ENCODE assay signal across 9 mouse cellular contexts in the genomic region with DNA sequence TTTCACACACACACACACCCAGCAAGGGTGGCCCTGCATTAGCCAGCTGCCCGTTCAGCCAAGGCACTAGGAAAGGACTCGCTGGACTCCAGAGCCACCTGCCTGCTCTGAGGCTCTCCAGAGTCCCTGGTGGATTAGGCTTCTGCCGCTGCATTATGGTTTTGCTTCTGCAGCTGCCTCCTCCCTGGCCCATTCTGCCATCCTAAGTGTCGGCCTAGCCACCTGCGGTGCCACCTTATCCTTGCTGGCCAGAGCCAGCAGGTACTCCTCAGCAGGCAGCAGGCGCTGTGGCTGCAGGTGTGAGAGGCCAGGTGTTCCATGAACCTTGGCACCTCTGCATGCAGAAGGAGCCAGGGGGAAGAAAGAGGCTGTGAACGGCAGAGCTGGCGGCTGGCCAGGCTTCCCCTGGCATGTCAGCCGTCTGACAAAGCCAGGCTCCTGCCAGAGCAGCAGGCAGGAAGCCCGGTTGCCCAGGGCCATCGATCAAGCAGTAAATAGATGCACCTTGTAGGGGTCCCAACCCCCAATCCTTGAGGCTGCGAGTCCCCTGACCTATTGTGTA. TPM values are rescaled to one million over a fixed set of nuclear protein-coding genes. Genes with fewer than 3 reads are reported as not detected.
A peak's percentile ranks its signal among the peaks of the same experiment; 100 is the strongest.
DNase-seq lines count a peak whose midpoint lies in the region; ATAC-seq and TF ChIP-seq lines count a peak whose summit lies in the region.
"Had no signal": no experiment of that assay in that cellular context is flagged by ENCODE, and none has a peak within 500 bp of the region (broad histone marks: within the 10 kb centered on the region; RNA-seq: fewer than 3 reads in every experiment).

No protein-coding gene starts in this region.

- no peak for TF ChIP-seq EP300 in stomach, postnatal 0 days (optimal IDR thresholded peaks at IDR 0.05)

- H3K36me3 ChIP-seq in stomach, postnatal 0 days (ENCODE audit: control insufficient read depth, insufficient read depth, low read length), result no peaks in the 10 kb centered on the region

- no peaks in the 10 kb centered on the region for H3K27me3 ChIP-seq in stomach, postnatal 0 days (ENCODE audit: control insufficient read depth, insufficient read depth, low read length)

- DNase-seq in layer of hippocampus, postnatal 10 days (ENCODE audit: low spot score in 2 of 2), result peak; percentile 53 to 72
- DNase-seq in layer of hippocampus, adult 2 months (ENCODE audit: low spot score in 2 of 2), result no peak
- peak; percentile 28 to 54 for DNase-seq in cerebellum, postnatal 25 days
- peak; percentile 28 to 45 for DNase-seq in heart, postnatal 36 days
- DNase-seq in kidney, postnatal 4 days, result peak; percentile 71 to 83
- peak; percentile 52 for DNase-seq in stomach, postnatal 0 days (ENCODE audit: low spot score)

- no peak overlapping the region for H3K27ac ChIP-seq in layer of hippocampus, adult 2 months
- H3K27ac ChIP-seq in stomach, postnatal 0 days (replicated peaks), result no peak overlapping the region

- no peaks in the 10 kb centered on the region for H3K9me3 ChIP-seq in stomach, postnatal 0 days (ENCODE audit: control insufficient read depth, low read length)

- H3K4me3 ChIP-seq in layer of hippocampus, adult 2 months, result no peak overlapping the region
- no peak overlapping the region for H3K4me3 ChIP-seq in stomach, postnatal 0 days (ENCODE audit: low read depth, low read length)

- WGBS in stomach, postnatal 0 days, result 20% methylated on average over 12 of the region's 12 CpGs

- TF ChIP-seq CTCF in layer of hippocampus, adult 2 months (conservative IDR thresholded peaks at IDR 0.05), result no peak
- no peak for TF ChIP-seq CTCF in stomach, postnatal 0 days (IDR thresholded peaks at IDR 0.05; ENCODE audit: low read depth)

- no peak overlapping the region for H3K9ac ChIP-seq in stomach, postnatal 0 days (ENCODE audit: low read length)

- intact Hi-C loops in heart, postnatal 36 days (cut with DNase I), result no loop called here

- H3K4me2 ChIP-seq in stomach, postnatal 0 days (replicated peaks; ENCODE audit: low read depth), result no peak overlapping the region

- ATAC-seq in stomach, postnatal 0 days (ENCODE audit: low FRiP score, low TSS enrichment), result peak; percentile 32
- ATAC-seq in megakaryocyte-erythroid progenitor cell, adult 5-6 weeks (replicated peaks; ENCODE audit: low FRiP score, low TSS enrichment, poor library complexity, severe bottlenecking), result no peak
- no peak for ATAC-seq in granulocyte monocyte progenitor cell, adult 5-6 weeks (replicated peaks; ENCODE audit: poor library complexity, severe bottlenecking)

- H3K4me1 ChIP-seq in stomach, postnatal 0 days (replicated peaks; ENCODE audit: control insufficient read depth, insufficient read depth), result no peaks in the 10 kb centered on the region

RNA-seq across cellular contexts. Expression of a gene that starts 14.8 kb away (rescaled TPM):
- 10 to 100 TPM; 68.2 to 72.6 TPM for total RNA-seq in layer of hippocampus, postnatal 10 days (2021)
- 10 to 100 TPM; 17.6 to 17.9 TPM for total RNA-seq in layer of hippocampus, adult 2 months (2021)
- under 1 TPM; 0.03 to 0.11 TPM for total RNA-seq in heart, postnatal 36 days (2021)
- 3.3 and 3.4 TPM in 2 replicates for polyA plus RNA-seq in stomach, postnatal 0 days (2015; fragmentation: Nextera tagmentation; extraction: Ambion mirVana)
- not detected in 2 replicates for total RNA-seq in megakaryocyte-erythroid progenitor cell, adult 5-6 weeks (2014; fragmentation: Nextera tagmentation)
- not detected in 2 replicates for total RNA-seq in megakaryocyte-erythroid progenitor cell, adult 5-6 weeks (2017)
- not detected in 2 replicates for total RNA-seq in granulocyte monocyte progenitor cell, adult 5-6 weeks (2014; fragmentation: Nextera tagmentation)
- not detected in 2 replicates for total RNA-seq in granulocyte monocyte progenitor cell, adult 5-6 weeks (2017)
- total RNA-seq: common myeloid progenitor, adult 5-6 weeks had no signal

Comparison
In these comparisons a context has a peak if more than half of its experiments do, and no peak if none do; other contexts are left out.
1. DNase-seq: peak in layer of hippocampus, postnatal 10 days (2 of 2), cerebellum, postnatal 25 days (2 of 2), heart, postnatal 36 days (2 of 2), kidney, postnatal 4 days (2 of 2) and stomach, postnatal 0 days (single experiment); none in layer of hippocampus, adult 2 months (0 of 2).
2. RNA of a gene that starts 14.8 kb away (total RNA-seq): 68.2 to 72.6 TPM in layer of hippocampus, postnatal 10 days and 17.6 to 17.9 TPM in layer of hippocampus, adult 2 months; 0.03 to 0.11 TPM in heart, postnatal 36 days, not detected in megakaryocyte-erythroid progenitor cell, adult 5-6 weeks and not detected in granulocyte monocyte progenitor cell, adult 5-6 weeks; every median in the first group is over 10 times any median in the second.